Mouse (Mus musculus) liver, embryonic 14.5 days (tissue): Measurements from ENCODE around the gene Sde2.
A peak's percentile ranks its signal among the peaks of the same experiment; 100 is the strongest.

Experiments
- CTCF ChIP-seq: IDR thresholded peaks from 2 replicates; pipeline ENCODE4 v1.5.1; 2016; ENCODE audit warnings: antibody characterized with exemption, low read depth, control low read depth
- EP300 ChIP-seq: IDR thresholded peaks from 2 replicates; pipeline ENCODE4 v1.6.1; 2016; ENCODE audit warnings: antibody characterized with exemption, low read depth

- 0 out of 2 replicates have a peak, but pooled peaks have one; percentile 6 for TF ChIP-seq CTCF
- no peak for TF ChIP-seq EP300
Observed at GRCm38 (mm10) chr1:180803881-180804280, 47.0 kb upstream of the Sde2 start.
